Mouse (Mus musculus): ENCODE results near the gene Klhl32. TPM values are rescaled to one million over a fixed set of nuclear protein-coding genes. Genes with fewer than 3 reads are reported as not detected.
"Not testable (repeated sequence)": the region's sequence is repeated elsewhere in the genome, so short reads cannot be mapped to it uniquely, and the experiment has no call there.

Klhl32 gene
- polyA plus RNA-seq, 1 experiment: not detected

GRCm38 (mm10) chr4:24714367-24714766, 136.6 kb downstream of the Klhl32 start:
- Histone ChIP-seq H3K4me3 (ENCODE audit: insufficient read depth, low read depth, low read length) (no peak overlapping the region), H3K4me1 (ENCODE audit: control insufficient read depth, insufficient read depth, low read length) (no peaks in the 10 kb centered on the region), H3K27ac (ENCODE audit: insufficient read depth, low read depth, low read length) (no peak overlapping the region)
- 75% methylated on average over 10 of the region's 10 CpGs for WGBS
- TF ChIP-seq CTCF (IDR thresholded peaks at IDR 0.05; ENCODE audit: insufficient read depth, low read depth, low read length) (no peak), POLR2A (IDR thresholded peaks at IDR 0.05; ENCODE audit: insufficient read depth, low read depth, low read length) (no peak)

- Histone ChIP-seq H3K4me3 (ENCODE audit: insufficient read depth, low read depth, low read length) (no peak overlapping the region), H3K4me1 (ENCODE audit: control insufficient read depth, insufficient read depth, low read length) (no peaks in the 10 kb centered on the region), H3K27ac (ENCODE audit: insufficient read depth, low read depth, low read length) (no peak overlapping the region)
- TF ChIP-seq CTCF (IDR thresholded peaks at IDR 0.05; ENCODE audit: insufficient read depth, low read depth, low read length) (no peak), POLR2A (IDR thresholded peaks at IDR 0.05; ENCODE audit: insufficient read depth, low read depth, low read length) (no peak)
- WGBS: 50% methylated on average over 7 of the region's 7 CpGs
Measured at GRCm38 (mm10) chr4:24698528-24699117, 152.3 kb downstream of the Klhl32 start.

- Histone ChIP-seq H3K27ac (ENCODE audit: insufficient read depth, low read depth, low read length) (no peak overlapping the region), H3K4me1 (ENCODE audit: control insufficient read depth, insufficient read depth, low read length) (no peaks in the 10 kb centered on the region), H3K4me3 (ENCODE audit: insufficient read depth, low read depth, low read length) (no peak overlapping the region)
- 82% methylated on average over 2 of the region's 2 CpGs for WGBS
- no peak for TF ChIP-seq CTCF (IDR thresholded peaks at IDR 0.05; ENCODE audit: insufficient read depth, low read depth, low read length)
- TF ChIP-seq POLR2A (IDR thresholded peaks at IDR 0.05; ENCODE audit: insufficient read depth, low read depth, low read length): no peak
Measured at GRCm38 (mm10) chr4:24680080-24680479, 170.8 kb downstream of the Klhl32 start.

- no peaks in the 10 kb centered on the region for H3K4me1 ChIP-seq (ENCODE audit: control insufficient read depth, insufficient read depth, low read length)
- WGBS: 58% methylated on average over 10 of the region's 10 CpGs
- no peak overlapping the region for H3K27ac ChIP-seq (ENCODE audit: insufficient read depth, low read depth, low read length)
- TF ChIP-seq POLR2A (IDR thresholded peaks at IDR 0.05; ENCODE audit: insufficient read depth, low read depth, low read length): no peak
- H3K4me3 ChIP-seq (ENCODE audit: insufficient read depth, low read depth, low read length): no peak overlapping the region
Measured at GRCm38 (mm10) chr4:24670007-24670406, 180.9 kb downstream of the Klhl32 start.

DNA sequence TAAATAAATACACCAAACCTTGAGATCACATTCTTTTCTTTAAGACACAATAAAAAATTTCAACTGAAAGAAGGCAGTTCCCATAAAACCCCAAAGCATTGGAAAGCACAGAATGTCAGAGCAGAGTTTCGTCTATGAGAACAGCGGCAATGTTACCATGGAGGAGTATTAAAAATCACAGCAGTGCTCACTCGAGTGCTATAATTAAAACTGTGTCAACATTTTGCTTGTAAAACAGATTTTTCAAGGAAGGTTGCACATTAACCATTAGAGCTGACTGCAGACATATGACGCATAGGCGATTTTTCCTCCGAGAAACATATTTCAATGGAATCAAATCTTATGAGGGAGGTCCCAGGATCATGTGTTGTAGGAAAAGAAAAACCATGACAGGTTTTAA, 191.7 kb downstream of the Klhl32 start:
- Histone ChIP-seq H3K4me1 (ENCODE audit: control insufficient read depth, insufficient read depth, low read length) (no peaks in the 10 kb centered on the region), H3K27ac (ENCODE audit: insufficient read depth, low read depth, low read length) (no peak overlapping the region), H3K4me3 (ENCODE audit: insufficient read depth, low read depth, low read length) (no peak overlapping the region)
- 60% methylated on average over 6 of the region's 6 CpGs for WGBS
- TF ChIP-seq POLR2A (IDR thresholded peaks at IDR 0.05; ENCODE audit: insufficient read depth, low read depth, low read length) (no peak), CTCF (IDR thresholded peaks at IDR 0.05; ENCODE audit: insufficient read depth, low read depth, low read length) (no peak)

DNA sequence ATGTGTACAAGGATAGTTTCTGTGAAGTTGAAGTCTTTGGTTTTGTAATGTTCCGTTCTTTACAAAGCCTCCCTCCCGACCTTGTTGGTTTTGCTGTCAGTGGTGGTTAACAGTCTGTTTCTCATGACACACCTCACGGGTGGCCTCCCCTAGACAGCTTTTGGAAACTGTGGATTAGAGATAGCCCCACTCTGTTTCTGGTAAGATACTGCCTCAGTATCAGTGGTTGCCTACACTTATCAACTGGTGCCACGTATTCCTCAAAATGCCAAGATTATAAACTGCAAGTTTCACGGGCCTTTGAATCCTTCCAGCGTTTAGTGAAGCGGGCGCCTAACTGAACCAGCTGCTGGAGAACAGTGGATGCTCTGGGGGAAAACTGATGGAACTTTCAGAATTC, 206.2 kb downstream of the Klhl32 start:
- not testable (repeated sequence) for H3K4me3 ChIP-seq (ENCODE audit: insufficient read depth, low read depth, low read length); H3K4me1 ChIP-seq (ENCODE audit: control insufficient read depth, insufficient read depth, low read length)
- 94% methylated on average over 7 of the region's 8 CpGs for WGBS

DNA sequence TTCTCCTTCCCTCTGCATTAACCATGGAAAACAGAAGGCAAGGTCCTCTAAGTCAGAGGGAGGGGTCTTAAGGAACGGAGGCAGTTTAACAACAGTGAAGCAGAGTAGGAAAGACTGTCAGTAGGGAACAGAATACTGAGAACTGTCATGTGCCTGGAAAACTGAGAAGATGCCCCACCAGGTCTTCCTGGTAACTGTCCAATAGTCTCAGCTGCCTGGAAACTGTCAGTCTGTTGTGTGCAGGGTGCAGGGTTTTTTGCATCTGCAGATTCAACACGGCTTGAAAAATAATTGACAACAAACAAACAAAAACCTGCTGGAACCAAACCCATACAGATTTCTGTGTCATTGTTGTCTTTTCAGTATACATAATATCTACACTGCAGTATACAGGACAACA, 208.6 kb downstream of the Klhl32 start:
- Histone ChIP-seq H3K27ac (ENCODE audit: insufficient read depth, low read depth, low read length) (no peak overlapping the region), H3K4me3 (ENCODE audit: insufficient read depth, low read depth, low read length) (no peak overlapping the region), H3K4me1 (ENCODE audit: control insufficient read depth, insufficient read depth, low read length) (no peaks in the 10 kb centered on the region)
- 40% methylated on average over 2 of the region's 2 CpGs for WGBS
- no peak for TF ChIP-seq CTCF (IDR thresholded peaks at IDR 0.05; ENCODE audit: insufficient read depth, low read depth, low read length)

More for the DNA sequence above, 206.2 kb downstream of the Klhl32 start:
- not testable (repeated sequence) for H3K27ac ChIP-seq (ENCODE audit: insufficient read depth, low read depth, low read length)

GRCm38 (mm10) chr4:24631177-24631911, 219.6 kb downstream of the Klhl32 start:
- WGBS: 75% methylated on average over 9 of the region's 9 CpGs
- no peak for TF ChIP-seq CTCF (IDR thresholded peaks at IDR 0.05; ENCODE audit: insufficient read depth, low read depth, low read length)
- no peak for TF ChIP-seq POLR2A (IDR thresholded peaks at IDR 0.05; ENCODE audit: insufficient read depth, low read depth, low read length)
- no peak overlapping the region for H3K27ac ChIP-seq (ENCODE audit: insufficient read depth, low read depth, low read length)
- H3K4me3 ChIP-seq (ENCODE audit: insufficient read depth, low read depth, low read length): no peak overlapping the region
- H3K4me1 ChIP-seq (ENCODE audit: control insufficient read depth, insufficient read depth, low read length): peaks cover 3% of the 10 kb centered on the region; the same call in 1 of the 2 replicates

DNA sequence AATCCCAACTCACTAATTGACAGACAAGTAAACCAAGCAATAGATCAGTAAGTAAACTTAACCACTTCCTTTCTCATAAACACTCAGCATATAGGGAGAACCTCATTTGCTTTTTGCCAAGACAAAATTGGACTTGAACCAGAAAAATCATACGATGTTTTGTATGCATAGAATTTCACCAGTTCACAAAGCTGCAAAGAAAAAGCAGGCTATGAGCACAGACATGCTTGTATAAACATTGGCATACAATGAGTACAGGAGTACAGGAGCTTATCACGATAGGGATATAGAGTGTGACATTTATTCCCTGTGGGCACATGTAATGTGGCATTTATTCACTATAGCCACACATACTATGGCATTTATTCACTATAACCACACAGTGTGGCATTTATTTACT, 220.5 kb downstream of the Klhl32 start:
- H3K4me1 ChIP-seq (ENCODE audit: control insufficient read depth, insufficient read depth, low read length): peaks cover 3% of the 10 kb centered on the region; the same call in 1 of the 2 replicates
- H3K27ac ChIP-seq (ENCODE audit: insufficient read depth, low read depth, low read length): no peak overlapping the region
- no peak for TF ChIP-seq CTCF (IDR thresholded peaks at IDR 0.05; ENCODE audit: insufficient read depth, low read depth, low read length)
- no peak for TF ChIP-seq POLR2A (IDR thresholded peaks at IDR 0.05; ENCODE audit: insufficient read depth, low read depth, low read length)
- no peak overlapping the region for H3K4me3 ChIP-seq (ENCODE audit: insufficient read depth, low read depth, low read length)
- WGBS: 67% methylated on average over 2 of the region's 2 CpGs

Data from olfactory bulb, adult 2 months (tissue).